Comparison of ENCODE assay signal across 13 mouse cellular contexts in genomic region chr10:39426033-39426432, GRCm38 (mm10).
"Had no signal": no experiment of that assay in that cellular context is flagged by ENCODE, and none has a peak within 500 bp of the region (broad histone marks: within the 10 kb centered on the region; RNA-seq: fewer than 3 reads in every experiment).

No protein-coding gene starts in this region.

- H3K36me3 ChIP-seq: kidney, embryonic 15.5 days had no signal

- H3K4me2 ChIP-seq: kidney, embryonic 15.5 days; limb, embryonic 13.5 days; midbrain, embryonic 13.5 days had no signal

- H3K27me3 ChIP-seq: kidney, embryonic 15.5 days; limb, embryonic 13.5 days; midbrain, embryonic 13.5 days had no signal

- DNase-seq: kidney, postnatal 14 days; left cerebral cortex, postnatal 4 days; lung, adult 18-20 months; lung, postnatal 36 days; retina, postnatal 1 day; right cerebral cortex, postnatal 4 days; spleen, adult 18-20 months; thymus, adult 18-20 months; thymus, postnatal 14 days had no signal

- ATAC-seq: midbrain, embryonic 13.5 days had no signal

- H3K27ac ChIP-seq: kidney, embryonic 15.5 days; limb, embryonic 13.5 days; liver, embryonic 14.5 days had no signal

- H3K9ac ChIP-seq: kidney, embryonic 15.5 days; limb, embryonic 13.5 days; liver, embryonic 14.5 days; midbrain, embryonic 13.5 days had no signal

- H3K4me3 ChIP-seq: kidney, embryonic 15.5 days; limb, embryonic 13.5 days; midbrain, embryonic 13.5 days had no signal

- H3K9me3 ChIP-seq: kidney, embryonic 15.5 days; limb, embryonic 13.5 days; midbrain, embryonic 13.5 days had no signal
